Mouse (Mus musculus) Muller cell, postnatal 12 days (primary cell): ENCODE results near the gene Fgfr2.
"Not testable (repeated sequence)": the region's sequence is repeated elsewhere in the genome, so short reads cannot be mapped to it uniquely, and the experiment has no call there.

ENCODE experiments used
- DNase-seq: peaks from one replicate; pipeline ENCODE4 v3.0.0-alpha.2; 2015; ENCODE audit errors: inconsistent ontology term

The Fgfr2 gene

DNA sequence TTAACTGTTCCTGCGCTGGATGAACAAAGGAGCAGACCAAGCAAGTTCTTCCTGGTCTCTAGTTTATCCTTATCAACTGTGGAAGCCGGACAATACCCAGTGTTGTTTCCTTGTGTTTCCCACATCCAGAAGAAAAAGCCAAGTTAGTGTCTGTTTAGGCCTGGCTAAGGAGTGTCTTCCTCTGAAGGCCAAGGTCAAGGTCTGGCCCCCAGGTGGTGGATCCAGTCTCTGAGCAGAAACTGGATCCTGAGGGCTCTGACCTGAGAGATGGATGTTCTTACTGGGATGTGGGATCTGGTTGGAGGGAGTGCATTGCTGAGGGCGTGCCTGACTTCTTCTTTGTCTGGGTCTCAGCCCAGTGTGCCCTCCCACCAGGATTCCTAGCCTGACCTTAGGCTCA, 1657.4 kb downstream of the Fgfr2 start:
- no peak for DNase-seq

DNA sequence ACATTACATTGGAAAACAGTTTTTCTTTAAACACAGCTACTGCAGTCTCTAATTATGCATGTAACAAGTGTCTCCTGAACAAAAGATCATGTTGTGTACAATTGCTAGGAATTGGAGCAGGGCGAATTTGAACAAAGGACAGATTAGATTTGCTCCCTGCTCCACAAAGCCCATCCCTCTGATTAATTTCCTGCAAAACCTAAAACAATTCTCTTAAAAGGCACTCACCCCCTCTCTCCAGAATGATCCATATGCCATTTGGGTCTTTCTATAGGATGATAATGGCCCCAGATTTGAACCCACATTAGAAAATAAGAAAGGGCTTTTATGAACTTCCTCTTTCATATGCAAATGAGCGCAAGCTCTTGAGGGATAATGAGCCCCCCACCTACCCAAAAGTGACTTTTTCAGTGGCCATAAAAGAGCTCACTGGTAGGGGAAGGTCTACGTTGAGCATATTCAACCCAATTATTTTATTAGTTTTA, 1658.0 kb downstream of the Fgfr2 start:
- peak; percentile 20 for DNase-seq

- no peak for DNase-seq
Observed at GRCm38 (mm10) chr7:131456714-131457113, 1666.4 kb downstream of the Fgfr2 start.

DNA sequence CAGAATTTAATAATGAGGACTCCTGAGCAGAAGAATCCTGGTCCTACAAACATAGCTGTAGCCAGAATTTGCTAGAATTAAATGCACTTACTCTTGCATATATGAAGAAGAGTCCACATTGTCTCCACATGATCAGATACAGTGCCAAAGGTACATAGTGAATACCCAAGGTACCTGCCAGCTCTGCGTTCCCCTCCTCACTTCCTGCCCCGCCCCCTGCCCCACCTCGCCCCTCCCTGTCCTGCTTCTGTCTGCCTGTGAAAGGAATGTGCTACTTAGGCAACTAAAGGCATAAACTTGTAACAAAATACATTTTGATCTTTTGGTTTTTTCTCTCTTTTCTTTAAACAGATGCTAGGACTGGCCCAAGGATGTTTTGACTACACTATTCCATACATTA, 1686.1 kb downstream of the Fgfr2 start:
- DNase-seq: no peak

DNA sequence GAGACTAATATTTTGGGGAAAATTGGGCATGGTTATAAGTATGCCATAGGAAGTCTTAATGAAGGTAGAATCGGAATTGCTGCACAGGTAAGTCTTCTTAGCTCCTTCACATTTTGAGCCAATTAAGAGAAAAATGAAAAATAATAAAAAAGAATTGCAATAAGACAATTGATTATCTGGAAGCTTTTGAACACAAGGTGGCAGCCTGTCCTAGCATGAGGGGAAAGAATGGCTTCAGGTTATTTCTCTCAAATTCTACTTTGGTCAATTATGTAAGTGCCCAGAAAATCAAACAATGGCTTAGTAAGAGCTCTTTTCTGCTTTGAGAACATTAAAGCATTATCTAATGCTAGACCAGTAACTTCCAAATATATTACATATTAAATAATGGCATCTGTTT, 1688.9 kb downstream of the Fgfr2 start:
- no peak for DNase-seq

DNA sequence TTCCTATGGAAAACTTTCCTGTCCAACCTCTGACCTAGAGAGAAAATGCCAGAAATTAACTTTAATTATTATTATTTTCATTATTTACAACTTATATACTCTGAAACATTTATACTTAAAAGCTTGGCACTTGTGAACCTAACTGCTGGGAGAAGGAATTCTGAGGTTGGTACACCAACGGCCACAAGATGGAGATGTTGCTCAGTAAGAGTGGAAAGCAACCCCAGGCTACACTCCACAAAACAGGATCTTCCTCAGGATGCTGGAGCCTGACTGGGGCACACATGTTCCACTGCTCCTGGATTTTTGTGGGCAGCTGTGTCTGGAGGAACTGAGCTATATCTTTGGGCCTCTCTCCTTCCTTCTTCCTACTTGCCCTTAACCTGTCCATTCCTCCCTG, 1690.9 kb downstream of the Fgfr2 start:
- peak; percentile 17 for DNase-seq

GRCm38 (mm10) chr7:131427331-131427730, 1695.8 kb downstream of the Fgfr2 start:
- no peak for DNase-seq

DNA sequence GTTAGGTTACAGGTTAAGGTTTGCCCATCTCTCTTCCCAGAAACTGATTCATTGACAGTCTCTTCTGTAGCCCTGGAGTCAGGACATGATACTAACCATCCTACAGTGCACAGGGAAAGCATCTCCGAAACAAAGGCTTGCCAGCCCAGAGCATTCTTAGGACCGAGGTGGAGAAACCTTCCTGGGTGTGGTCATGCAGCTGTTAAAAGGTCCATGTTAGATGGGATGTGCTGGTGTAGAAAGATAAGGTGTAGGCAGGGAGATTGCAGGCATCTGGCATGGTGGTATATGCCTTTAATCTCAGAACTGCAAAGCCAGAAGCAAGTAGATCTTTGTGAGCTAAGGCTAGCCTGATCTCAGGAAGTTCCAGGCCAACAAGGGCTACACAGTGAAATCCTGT, 1698.2 kb downstream of the Fgfr2 start:
- DNase-seq: no peak

GRCm38 (mm10) chr7:131417605-131418004, 1705.5 kb downstream of the Fgfr2 start:
- no peak for DNase-seq

- not testable (repeated sequence) for DNase-seq
Observed at GRCm38 (mm10) chr7:131416742-131417141, 1706.4 kb downstream of the Fgfr2 start.

DNA sequence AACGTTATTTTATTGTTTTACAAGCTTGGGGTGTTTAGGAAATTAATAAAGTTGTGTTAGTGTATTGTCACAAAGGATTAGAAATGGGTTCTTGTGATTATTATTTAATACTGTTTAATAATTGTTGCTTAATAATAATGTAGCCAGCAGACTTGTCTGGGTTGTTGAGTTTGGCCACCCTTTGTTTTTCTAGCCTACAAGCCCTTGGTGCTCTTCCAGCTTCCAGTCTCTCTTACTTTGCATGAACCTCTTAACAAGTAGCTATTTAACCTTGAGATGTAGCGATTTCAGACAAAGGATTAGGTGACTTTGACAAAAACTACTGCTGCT, 1711.2 kb downstream of the Fgfr2 start:
- no peak for DNase-seq

- DNase-seq: peak; percentile 15
Observed at GRCm38 (mm10) chr7:131411221-131411940, 1711.8 kb downstream of the Fgfr2 start.

GRCm38 (mm10) chr7:131410416-131411058, 1712.6 kb downstream of the Fgfr2 start, which contains the start of the genes Ikzf5 and Acadsb:
Ikzf5 (minus strand) TSS chr7:131410521.
Acadsb (plus strand) TSS chr7:131410601.
- DNase-seq: peak; percentile 99

DNA sequence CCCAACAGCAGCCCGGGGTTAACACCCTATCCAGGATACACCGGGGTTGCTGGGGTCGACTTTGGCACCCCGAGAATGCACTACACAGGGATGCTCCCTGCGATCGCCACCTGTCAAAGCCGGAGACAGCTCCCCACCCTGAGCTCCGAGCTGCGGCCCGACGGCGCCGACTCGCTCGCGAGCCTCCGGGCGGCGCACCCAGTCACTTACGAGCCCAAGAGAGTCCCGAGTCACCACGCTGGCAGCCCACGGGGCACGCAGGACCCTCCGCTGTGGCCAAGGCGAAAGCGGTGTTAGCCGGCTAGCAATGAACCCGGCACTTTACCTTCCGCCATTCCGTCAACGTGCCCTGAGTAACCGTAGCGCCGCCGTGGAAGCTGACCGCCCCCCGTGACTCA, 1713.2 kb downstream of the Fgfr2 start:
- DNase-seq: no peak

DNA sequence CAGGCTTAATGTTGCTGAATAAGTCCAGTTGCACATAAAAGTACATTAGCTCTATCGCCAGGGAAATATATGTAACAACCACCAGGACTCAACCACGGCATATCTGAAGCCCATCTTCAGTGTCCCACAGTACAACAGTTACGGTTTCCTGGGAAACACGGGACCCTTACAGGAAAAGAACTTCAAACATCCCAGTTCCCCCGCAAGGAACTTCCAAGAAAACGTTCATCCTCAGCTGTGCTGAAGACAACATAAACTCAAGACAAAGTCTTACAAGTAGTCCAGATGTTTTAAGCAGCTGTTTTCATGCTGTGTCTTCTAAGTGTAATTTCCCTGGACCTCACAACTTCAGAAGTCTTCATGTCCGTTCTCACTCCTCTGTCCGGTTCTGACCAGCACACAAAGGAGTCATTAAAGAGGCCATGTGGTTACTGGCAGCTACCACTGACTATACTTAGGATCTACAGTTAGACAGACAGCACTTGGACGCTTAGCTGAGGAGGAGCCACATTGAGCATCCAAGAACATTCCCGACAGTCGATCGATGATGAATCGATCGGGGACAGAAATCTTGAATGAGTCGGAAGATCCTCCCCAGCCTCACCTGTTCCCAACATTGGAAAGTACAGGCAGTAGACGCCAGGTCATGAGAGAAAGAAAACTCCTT, 1713.7 kb downstream of the Fgfr2 start:
- peak; percentile 32 for DNase-seq

DNA sequence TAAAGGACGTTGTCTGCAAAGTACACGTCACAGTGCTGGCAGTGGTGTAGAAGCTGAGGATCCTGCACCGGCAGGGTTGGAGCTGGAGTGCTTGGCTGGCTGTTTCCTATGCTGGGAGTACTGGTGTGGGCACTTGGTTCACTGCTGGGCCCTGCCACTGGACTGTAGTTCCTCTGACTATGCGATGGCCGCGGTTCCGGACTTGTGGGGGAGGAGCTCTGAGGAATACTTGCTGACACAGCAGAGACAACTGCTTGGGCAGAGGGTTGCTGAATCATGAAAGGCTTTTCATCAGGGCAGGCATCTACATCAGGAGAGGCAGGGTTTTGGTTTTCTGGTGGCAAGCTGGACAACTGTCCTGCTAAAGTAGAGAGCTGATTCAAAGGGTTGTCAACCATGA, 1731.4 kb downstream of the Fgfr2 start:
- DNase-seq: not testable (repeated sequence)

DNA sequence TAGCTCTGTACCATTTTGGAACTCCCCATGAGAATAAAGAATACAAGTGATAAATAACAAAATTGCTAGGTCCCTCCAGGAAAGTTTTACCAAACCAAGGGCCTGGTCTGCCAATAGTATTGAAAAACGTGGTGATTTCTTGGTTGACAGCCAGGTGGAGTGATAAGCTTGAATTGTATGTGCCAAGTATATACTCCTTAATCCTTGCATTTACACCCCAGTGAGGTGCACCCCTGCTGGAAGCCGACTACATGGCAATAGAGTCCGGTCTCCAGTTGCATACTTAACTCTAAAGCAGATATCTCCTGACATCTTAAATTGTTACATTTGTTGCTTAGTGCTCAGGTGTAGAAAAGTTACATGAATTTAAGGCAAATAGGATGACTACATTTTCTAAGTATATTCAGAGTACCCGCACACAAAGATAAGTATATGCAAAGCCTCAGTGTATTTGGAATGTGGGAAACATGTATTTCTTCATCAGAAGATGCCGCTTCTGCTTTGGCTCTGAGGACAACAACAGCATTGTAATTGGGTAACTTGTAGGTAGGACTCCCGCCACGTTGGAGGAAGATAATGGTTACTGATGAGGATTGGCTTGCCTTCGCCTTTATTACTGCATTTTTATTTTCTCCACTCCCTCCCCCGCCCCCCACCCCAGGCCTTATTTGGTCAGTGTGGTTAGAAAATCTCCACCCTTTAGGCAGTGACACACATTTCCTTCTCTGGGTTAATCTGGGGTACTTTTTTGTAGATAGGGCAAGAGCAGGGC, 1751.1 kb downstream of the Fgfr2 start:
- DNase-seq: peak; percentile 6

GRCm38 (mm10) chr7:131371470-131371860, 1751.7 kb downstream of the Fgfr2 start:
- no peak for DNase-seq

- peak; percentile 95 for DNase-seq
Observed at GRCm38 (mm10) chr7:131370648-131371469, 1752.3 kb downstream of the Fgfr2 start, which contains the start of gene Pstk. Pstk (plus strand) TSS chr7:131371141.

DNA sequence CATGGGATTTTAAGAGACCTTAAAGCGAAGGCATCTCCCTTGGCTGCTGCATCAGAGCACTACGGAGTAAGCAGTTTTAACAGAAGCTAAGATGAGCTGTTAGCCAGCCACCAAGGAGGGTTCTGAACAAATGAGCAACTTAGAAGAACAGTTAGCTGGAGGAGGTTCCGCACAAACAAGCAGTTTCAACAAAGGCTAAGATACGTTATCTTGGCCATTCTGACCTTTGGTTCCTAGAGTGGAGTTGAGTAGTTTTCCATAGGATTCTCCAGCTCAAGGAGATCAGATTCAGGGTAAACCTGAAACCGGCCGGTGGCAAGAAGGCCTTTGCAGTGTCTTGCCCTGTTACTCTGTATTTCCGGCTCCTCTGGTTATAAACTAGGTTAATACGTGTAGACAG, 1759.0 kb downstream of the Fgfr2 start:
- DNase-seq: no peak
